Mouse (Mus musculus) brain, embryonic 14.5 days (tissue): Measurements from ENCODE around the gene Casp8.

Experiments
- CTCF ChIP-seq: fragments of 200-500 bp; IDR thresholded peaks from 2 replicates; pipeline ENCODE4 v1.5.1; 2012; ENCODE audit warnings: inconsistent platforms, mild to moderate bottlenecking, moderate library complexity, borderline replicate concordance; ENCODE audit not compliant: insufficient read depth, insufficient read length; ENCODE audit errors: extremely low read depth
- POLR2A ChIP-seq: fragments of 200-500 bp; IDR thresholded peaks from 2 replicates; pipeline ENCODE4 v1.6.1; 2012; ENCODE audit warnings: mild to moderate bottlenecking, inconsistent platforms, borderline replicate concordance; ENCODE audit not compliant: poor library complexity, insufficient read depth, insufficient read length, severe bottlenecking; ENCODE audit errors: extremely low read depth

DNA sequence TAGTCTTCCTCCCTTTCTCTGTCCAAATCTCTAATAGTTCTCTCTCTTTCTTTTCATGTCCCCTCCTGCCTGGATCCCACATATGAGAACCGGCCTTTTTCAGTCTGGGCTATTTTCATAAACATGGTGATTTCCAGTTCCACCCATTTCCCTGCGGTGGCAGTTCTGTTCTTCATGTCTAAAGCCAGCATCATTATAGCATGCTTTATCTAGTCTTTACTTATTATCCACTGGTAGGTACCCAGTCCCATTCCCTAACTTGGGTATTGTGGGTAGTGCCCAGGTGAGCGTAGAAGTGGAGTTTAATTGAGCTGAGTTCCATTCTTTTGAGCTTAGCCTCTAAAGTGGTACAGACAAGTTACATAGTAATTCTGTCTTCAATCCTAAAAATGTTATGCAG is 35.7 kb upstream of the Casp8 start:
- no peak for TF ChIP-seq CTCF
- no peak for TF ChIP-seq POLR2A
